Mouse (Mus musculus): ENCODE data around the gene Nrxn1.

Gene Nrxn1

GRCm38 (mm10) chr17:90059320-90060111 lies 1033.4 kb downstream of the Nrxn1 start:
- no peak for DNase-seq

GRCm38 (mm10) chr17:90054312-90054711 lies 1038.6 kb downstream of the Nrxn1 start:
- DNase-seq = peak; percentile 88

GRCm38 (mm10) chr17:90039316-90039715 lies 1053.6 kb downstream of the Nrxn1 start:
- no peak for DNase-seq

- DNase-seq = no peak
Measured at GRCm38 (mm10) chr17:90032416-90032815, 1060.5 kb downstream of the Nrxn1 start.

- DNase-seq = no peak
Measured at GRCm38 (mm10) chr17:90016636-90017035, 1076.2 kb downstream of the Nrxn1 start.

GRCm38 (mm10) chr17:90011761-90012160 lies 1081.1 kb downstream of the Nrxn1 start:
- no peak for DNase-seq

GRCm38 (mm10) chr17:90007438-90008109 lies 1085.3 kb downstream of the Nrxn1 start:
- DNase-seq = peak; percentile 60

GRCm38 (mm10) chr17:89990651-89991050 lies 1102.2 kb downstream of the Nrxn1 start:
- no peak for DNase-seq

All from cerebellum, adult 8-10 months (tissue).